Mouse (Mus musculus): Measurements from ENCODE around the gene Arsa.
A peak's percentile ranks its signal among the peaks of the same experiment; 100 is the strongest.

The Arsa gene

DNA sequence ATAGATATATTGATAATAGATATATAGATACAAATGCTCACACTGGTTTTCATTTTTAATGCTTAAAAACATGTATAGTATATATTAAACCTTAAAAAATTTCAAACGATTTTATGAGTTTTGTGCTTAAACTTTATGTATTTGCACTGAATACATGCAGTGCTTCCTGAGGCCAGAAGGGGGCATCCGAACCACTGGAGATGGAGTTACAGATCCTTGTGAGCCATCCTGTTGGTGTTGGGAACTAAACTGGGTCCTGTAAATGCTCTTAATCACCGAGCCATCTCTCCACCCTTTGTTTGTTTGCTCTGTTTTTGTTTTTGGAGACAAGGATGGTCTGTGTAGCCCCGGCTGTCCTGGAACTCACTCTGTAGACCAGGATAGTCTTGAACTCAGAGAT, 17.7 kb upstream of the Arsa start:
- no peak for DNase-seq

DNA sequence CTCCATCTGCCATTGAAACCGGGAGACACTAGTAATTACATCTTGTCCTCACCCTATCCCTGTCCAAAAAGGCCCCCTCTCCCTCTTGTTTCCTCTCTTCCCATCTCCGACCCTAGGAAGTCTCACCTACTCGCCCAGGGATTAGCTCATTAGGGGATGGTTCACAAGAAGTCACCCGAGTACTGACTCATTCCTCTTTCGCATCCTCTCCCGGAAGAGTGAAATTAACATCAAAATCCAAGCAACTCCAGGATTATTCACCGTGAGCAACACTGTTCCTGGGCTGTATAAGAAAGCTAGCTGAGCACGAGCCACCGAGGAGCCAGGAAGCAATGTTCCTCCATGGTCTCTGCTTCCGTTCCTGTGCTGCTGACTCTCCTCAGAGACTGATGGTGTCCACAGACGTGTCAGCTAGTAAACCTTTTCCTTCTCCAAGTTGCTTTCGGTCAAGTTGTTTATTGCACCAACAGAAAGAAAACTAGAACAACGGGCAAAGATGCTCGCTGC, 11.4 kb upstream of the Arsa start:
- no peak for DNase-seq

DNA sequence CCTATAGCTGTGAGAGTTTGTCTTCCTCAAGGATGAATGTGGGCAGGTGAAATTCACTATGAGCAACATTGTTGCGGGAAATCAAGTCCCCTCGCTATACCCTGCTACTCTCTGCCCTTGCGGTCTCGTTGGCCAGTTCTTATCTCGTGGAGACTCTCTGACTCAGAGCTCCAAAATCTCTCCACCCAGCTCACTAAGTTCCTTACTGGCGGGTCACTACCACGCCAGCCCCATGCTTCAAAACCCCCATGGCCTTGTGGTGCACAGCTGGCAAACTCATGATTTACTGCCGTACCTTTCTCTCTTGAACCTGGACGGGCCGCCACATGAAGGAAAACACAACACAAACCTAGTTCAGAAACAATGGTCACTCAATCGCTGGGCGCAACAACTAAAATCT, 11.0 kb upstream of the Arsa start:
- DNase-seq, result no peak

DNA sequence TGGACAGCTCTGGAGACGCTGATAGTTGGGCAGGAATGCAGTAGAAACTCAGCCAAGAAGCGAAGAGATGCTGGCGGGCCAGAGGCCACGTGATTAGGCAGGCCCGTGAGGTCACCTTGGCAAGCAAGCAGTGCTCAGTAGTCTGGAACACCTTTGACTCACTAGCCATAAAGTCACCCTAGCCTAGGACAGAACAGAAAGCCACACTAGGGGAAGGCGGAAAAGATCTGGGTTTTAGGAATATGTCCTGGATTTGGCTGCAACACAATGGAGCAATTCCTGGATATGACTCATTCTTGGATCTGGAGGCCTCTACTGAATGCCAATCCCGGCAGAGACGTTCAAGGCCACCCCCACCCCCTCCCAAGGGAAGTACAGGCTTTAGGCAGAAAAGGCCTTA, 3.4 kb upstream of the Arsa start:
- DNase-seq, result no peak

DNA sequence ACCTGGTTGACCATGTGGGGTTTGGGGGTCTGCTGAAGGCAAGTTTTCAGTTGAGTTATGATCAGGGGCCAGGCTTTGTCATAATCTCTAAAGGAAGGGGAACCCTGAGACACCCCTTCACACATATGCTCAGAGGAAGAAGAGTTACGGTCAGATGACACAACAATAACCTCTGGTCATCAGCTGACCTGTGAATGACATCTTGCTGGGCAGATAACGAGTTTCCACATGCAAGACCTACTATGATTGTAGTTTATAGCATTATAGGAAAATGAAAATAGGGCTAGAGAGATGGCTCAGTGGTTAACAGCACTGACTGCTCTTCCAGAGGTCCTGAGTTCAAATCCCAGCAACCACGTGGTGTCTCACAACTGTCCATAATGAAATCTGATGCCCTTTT, 1.4 kb upstream of the Arsa start:
- no peak for DNase-seq

DNA sequence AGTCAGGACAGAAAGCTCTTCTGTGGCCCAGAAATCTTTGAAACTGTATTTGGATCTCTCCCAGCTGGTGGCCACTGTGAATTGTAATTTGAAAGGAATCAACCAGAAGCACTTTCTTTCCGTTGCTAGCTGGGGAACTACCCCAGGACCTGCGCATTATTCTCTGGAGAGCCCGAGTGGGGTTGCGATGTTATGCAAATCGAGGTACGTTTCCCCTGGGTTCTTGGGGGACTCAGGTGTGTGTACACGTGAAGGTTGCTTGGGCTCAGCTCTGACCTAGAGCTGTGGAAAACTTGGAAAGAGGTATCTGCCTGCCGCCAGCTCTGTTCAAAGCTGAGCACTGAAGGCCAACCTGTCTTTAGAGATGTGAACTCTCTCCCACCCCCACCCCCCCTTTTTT, 581 bp upstream of the Arsa start:
- DNase-seq, result no peak

DNA sequence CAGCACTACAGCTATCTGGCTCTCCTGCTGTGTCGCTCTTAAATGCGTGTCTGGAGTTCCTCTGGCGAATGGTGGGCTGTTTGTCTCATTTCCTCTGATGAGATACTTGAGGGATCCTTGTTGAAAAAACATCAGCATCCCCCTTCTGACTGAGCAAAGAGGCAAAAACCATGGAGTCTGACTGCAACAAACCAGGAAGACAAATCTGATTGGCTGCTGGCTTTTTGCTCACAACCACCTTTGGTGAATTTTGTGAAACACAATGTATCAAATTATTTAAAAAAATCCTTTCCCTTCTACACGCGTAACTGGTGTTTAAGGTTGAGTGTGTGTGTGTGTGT, 780 bp downstream of the Arsa start:
- no peak for DNase-seq

DNA sequence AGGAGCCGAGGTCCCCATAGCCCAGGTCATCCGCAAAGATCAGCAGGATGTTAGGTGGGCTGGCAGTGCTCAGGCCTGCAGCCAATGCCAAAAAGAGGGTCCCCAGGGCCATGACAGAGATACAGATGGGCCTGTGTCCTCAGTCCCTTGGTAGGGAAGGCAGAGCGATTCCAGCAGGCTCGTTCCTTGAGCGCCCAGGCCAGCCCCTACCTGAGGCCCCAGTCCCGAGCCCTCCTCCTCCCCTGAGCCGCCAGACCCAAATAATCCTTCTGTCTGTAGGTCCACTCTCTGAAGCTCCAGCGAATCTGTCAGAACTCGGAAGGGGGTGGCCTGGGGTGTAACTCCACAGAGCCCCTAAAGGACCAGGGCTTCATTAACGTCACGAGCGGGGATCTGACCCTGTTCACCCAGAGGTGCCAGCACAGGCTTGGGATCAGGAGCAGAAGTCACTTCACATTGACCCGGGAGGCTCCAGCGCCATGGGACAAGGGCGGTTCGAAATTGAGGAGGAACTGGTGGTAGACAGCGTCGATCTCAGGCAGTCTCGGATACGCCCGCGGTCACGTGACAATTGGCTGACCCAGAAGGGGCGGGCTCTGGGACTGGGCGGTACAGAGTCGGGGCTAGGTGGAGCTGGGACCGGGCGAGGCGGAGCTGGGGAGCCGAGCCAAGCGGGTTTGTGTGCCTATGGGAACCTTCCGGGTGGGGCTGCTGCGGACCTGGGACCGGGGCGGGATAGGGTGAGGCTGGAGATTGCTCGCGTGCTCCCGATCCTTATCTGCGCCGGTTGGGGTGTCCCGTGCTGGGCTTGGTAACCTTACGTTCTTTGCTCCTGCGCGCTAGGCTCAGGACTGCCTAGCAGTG, 1.4 kb downstream of the Arsa start:
- DNase-seq, result peak; percentile 95

DNA sequence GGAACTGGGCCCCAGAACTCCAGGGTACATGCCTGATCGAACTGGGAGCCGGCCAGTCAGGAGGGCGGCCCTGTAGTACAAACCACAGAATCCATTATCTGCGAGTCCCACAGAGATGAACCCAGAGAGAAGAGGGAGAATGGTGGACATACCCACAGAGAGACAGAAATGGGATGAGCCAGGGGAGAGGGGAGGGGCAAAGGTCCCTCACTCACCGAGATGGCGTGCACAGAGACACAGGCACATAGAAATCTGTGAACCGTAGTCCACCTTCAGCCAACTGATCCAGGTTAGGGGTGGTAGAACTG, 2.0 kb downstream of the Arsa start:
- no peak for DNase-seq

DNA sequence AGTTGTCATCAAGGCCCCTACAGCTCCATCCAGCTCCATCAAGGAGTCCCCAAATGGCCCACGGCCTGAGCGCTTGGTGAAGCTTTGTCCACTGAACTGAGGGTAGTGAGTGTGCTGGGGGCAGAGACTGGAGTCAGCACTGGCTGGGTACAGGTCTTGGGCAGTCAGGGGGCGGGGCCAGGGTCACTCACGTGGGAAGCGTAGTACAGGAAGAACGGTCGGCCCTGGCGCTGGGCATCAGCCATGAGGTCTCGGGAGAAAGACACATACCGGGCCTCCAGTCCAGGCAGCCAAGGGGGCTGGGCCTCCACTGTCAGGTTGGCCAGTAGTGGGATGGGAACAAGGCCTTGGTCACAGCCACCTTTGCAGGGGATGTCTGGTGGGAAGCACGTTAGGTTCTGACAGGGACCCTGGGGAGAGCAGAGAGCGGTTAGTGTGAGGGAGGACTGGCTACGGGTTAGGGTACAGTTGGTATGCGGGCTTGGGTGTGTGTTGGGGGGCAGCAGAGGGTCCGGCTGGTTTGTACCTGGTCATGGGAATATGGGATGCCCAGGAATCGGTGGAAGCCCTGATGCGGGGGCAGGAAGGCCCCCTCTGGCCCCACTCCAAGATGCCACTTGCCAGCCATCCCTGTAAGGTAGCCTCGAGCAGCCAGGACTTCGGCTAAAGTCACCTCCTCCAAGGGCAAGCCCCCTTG, 2.5 kb downstream of the Arsa start:
- no peak for DNase-seq

DNA sequence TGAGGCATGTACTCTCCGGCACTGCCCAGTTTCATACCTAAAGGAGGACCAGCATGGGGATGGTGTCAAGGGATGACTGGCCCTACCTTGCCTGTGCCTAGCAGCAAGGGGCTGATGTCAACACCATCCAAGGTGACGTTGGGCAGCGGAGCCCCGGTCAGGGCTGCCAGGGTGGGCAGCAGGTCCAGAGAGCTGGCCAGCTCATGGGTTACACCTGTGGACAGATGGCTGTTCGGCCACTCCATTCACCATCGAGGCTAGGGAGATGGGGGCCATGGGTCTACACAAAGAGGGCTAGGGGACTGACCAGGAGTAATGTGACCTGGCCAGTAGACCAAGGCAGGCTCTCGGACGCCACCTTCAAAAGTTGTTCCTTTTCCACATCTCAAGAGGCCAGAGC, 3.3 kb downstream of the Arsa start:
- no peak for DNase-seq

DNA sequence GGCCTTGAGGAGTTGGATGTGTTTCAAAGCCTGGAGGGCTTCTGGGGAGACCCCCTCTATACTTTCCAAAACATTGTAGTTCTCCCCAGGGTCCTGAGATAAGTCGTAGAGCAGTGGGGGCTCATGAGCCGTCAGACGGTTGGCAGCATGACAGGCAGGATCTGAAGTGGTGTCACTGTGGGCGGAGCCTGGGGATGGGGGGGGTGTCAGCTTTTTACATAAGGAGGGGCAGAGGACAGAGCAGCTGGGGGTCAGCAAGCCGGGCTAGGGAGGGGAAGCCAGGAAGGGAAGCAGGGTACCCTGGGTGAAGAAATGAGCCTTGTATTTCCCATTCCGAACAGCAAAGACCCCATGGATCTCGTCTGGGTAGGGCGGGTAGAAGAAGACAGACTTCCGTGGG, 3.9 kb downstream of the Arsa start:
- no peak for DNase-seq

DNA sequence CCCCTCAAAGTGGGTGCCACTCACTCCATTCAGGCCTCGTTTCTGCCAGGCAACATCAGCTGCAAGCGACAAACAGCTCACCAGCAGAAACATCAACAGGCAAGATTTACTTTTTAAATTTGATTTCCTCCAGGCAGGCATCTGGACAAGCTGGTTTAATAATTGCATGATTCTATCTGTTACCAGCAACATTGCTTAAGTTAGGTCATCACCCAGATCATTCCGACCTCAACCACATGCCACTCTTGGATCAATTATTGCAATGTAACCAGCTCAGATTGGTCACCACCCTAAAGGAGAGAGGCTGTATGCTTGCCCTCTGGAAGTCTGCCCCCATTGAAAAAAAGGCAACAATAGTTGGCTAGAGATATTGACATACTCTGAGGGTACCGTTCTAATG, 5.7 kb downstream of the Arsa start:
- no peak for DNase-seq

DNA sequence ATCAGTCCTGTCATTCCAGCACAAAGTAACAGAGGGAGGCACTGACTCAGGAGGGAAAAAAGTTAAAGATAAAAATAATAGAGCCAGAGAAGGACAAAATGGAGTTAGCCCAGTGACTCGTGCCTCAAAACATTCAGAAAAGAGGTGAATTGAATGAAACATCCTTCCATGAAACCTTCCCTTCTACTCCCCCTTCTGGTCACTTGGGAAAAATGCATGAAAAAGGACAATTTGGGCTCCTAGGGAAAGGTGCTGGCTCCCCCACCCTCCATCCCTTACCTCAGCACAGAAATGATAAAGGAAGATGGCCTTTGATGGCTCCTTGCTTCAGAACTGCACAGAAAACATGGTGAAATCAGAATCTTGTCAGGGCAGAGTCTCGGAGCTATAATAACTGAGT, 8.6 kb downstream of the Arsa start:
- no peak for DNase-seq

DNA sequence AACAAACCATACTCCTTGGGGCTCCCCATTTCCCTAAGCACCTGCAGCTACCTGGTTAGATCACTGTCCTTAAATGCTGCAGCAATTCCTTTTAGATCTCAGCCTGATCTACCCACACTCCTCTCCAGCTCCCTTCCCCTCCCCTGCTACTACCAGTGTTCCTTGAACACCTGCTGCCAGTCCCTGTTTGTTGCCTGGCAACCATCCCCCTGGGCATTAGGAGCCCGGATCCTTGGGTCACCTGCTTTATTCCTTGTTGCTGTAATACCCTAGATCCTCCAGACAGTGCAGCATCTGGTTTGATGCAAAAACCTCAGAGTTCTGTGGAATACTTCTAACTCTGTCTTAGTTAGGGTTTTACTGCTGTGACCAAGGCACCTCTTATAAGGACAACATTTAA, 12.2 kb downstream of the Arsa start:
- DNase-seq, result no peak

DNA sequence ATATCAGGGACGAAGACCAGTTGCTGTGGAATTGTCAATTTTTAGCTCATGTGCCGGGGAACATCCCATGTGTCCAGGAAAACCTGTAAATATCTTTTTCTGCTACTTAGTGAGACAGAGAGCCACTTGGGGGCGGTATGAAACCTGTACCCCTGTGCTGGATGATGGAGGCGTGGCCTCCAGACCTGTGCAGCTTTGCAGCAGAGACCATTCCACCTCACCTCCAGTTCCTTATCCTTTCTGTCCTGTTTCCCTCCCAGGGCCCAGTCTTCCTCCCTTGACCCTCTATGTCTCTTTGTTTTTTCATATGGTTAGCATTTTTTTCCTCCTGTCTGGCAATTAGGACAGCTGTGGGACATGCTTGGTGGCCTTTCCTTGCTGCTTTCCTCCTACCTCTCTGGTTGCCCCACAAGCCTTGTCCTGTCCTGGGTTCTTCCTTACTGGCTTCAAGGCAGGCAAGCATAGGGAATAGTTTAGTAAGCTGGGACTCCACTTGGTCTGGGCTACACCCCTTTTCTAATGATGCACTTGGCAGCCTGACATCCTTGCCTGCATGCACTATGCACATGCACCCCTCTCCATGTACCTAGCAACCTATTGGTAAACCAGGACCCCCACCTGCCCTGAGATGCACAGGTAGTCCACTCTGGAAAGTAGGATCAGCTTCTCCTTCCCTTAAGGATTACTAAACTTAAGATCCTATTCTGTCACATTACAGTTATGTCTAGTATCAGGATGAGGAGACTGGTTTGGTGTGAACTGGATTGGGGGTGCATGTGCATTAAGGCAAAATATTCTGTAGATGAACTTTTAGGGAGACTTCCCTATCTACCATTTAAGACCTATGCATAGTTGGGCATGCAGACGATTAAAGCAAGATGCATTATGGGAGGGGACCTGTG, 13.6 kb downstream of the Arsa start:
- no peak for DNase-seq

DNA sequence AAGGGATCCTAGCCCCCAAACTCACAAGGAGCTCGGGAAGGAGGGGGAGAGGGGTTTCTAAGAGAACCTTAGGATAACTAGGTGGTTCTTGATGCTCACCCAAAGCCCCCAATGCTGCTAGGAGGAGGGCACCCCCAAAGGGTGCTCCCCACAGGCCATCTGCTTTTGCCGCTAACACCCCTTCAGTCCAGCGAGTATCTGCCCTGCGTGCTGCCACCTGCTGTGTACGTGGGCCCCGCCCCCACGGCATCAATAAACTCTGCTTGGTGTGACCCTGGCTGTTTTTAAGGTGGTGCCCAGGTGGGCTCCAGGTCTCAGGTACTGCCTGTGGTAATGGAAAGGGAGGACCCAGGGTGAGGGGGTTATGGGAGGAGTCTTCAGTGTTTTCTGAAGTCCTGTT, 15.0 kb downstream of the Arsa start:
- no peak for DNase-seq

DNA sequence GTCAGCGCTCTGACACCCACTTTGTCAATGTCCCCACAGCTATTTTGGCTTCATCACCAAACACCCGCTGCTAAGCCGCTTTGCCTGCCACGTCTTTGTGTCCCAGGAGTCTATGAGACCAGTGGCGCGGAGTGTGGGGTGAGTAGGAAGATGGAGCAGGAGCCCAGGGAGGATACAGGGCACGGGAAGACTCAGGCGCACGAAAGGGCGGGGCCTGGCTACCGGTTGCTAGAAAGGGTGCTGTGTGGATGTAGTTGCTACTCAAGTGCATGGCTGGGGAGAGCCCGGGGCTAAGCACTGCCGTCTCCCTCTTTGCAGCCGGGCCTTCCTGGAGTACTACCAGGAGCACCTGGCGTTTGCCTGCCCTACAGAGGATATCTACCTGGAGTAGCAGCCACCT, 15.9 kb downstream of the Arsa start:
- no peak for DNase-seq

DNA sequence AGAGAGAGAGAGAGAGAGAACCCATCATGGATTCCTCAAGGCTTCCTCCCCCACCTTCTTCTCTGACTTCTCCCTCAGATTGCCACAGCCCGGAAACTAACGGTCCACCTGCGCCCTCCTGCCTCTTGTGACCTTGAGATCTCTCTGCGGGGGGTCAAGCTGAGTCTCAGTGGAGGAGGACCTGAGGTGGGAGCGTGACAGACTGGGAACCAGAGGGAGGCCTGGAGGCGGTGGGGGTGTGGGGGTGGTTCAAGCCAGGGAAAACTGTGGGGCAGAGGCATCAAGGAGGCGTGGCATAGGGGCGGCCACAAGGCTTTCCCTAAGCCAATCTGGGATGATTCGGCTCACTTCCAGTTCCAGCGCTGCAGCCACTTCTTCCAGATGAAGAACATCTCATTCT, 16.9 kb downstream of the Arsa start:
- no peak for DNase-seq

DNA sequence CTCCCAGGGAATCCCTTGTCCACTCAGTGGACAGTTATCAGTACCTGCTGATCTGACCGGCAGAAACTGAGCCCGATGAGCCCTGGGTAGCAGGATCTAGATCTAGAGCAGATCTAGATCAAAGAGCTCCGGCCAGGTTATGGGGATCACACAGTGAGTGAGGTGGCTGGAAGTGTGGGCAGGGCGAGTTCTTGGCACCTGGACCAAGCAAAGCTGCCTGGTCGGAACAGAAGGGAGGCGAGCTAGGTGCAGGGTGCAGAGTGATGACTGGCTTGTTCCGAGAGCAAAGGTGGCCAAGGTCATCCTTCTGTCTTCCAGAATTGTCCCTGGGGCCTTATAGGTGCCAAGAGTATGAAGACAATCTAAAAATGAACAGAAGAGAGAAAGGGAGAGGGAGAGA, 17.4 kb downstream of the Arsa start:
- no peak for DNase-seq

DNA sequence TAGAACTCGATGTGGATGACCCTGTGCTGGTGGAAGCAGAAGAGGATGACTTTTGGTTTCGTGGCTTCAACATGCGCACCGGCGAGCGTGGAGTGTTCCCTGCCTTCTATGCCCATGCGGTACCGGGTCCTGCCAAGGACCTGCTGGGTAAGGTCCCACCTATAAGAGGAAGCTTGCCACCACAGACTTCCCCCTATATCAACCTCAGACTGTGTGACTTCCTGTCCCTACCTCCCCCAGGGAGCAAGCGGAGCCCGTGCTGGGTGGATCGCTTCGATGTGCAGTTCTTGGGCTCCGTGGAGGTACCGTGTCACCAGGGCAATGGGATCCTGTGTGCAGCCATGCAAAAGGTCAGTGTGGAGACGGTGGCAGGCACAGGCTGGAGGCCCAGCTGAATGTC, 18.3 kb downstream of the Arsa start:
- no peak for DNase-seq

DNA sequence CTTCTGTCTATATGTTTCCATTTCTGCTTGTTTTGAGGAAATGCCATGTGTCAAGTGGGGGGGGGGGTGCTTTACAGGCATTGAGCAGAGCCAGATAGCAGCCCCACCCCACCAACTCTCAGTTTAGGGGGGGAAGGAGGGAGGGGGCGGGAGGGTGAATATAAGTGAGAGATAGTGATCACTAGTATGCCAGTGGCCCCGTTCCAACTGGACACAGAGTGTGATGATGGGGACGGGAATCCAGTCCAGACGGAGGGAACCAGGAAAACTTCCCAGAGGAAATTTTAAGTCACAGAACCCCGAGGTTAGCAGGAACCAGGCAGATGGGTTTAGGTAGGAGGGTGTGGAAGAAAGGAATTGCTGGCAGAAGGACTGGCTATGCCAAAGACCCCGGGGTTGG, 21.6 kb downstream of the Arsa start:
- DNase-seq, result no peak

DNA sequence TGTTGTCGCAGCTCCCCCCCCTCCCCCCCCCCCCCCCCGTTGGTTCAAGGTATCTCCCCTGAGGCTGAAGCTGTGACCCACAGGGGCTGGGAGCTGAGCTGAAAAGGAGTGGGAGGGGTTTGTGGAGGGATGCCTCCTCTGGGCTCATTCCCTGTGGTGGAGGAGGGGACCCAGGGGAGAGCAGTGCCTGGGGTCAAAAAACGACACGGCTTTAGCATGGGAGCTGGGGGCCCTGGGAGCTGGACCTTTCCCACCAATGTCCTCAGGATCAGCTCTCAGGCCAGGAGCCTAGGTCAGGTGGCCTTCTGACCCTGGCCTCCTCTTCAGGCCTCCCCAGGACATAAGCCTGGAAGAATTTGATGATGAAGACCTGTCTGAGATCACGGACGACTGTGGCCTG, 22.4 kb downstream of the Arsa start:
- DNase-seq, result no peak
